Mouse (Mus musculus): Measurements from ENCODE around the gene Fmo1. TPM values are rescaled to one million over a fixed set of nuclear protein-coding genes. Genes with fewer than 3 reads are reported as not detected.
"Not testable (repeated sequence)": the region's sequence is repeated elsewhere in the genome, so short reads cannot be mapped to it uniquely, and the experiment has no call there.

The Fmo1 gene
- total RNA-seq, 2 experiments from 2014 or later, result 0.17 to 0.19 TPM

DNA sequence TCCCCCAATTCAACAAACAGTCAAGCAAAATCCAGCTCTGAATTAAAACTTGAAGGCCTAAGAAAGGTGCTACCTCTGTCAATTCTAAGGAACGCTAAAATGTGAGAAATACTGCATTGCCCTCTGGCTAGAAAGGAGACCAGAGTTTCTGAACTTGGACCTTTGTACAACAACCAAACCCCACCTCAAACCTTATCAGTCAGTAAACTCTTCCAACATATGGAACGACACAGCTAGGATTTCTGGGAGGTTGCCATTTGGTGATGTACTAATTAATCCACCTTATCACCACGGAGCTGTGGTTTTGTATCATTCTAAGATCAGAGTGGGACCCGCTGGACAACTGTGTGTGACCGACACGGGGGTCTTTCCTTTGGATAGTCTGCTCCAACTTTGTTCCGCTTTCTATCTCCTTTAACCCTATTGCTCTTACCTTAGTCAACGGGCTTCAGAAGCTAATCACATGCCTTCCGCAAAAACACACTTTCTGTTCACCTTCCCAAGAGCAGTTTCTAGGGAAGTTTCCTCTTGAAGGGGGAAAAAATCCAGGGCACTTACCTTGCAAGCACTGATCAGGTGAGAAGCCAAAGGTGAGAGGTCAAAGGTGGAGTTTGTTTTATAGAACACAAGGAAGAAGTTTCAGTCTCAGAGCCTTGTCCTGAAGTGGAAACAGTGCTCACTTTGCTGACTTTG lies 53.1 kb downstream of the Fmo1 start:
- no peak for ATAC-seq (replicated peaks; ENCODE audit: low FRiP score, poor library complexity, severe bottlenecking)

DNA sequence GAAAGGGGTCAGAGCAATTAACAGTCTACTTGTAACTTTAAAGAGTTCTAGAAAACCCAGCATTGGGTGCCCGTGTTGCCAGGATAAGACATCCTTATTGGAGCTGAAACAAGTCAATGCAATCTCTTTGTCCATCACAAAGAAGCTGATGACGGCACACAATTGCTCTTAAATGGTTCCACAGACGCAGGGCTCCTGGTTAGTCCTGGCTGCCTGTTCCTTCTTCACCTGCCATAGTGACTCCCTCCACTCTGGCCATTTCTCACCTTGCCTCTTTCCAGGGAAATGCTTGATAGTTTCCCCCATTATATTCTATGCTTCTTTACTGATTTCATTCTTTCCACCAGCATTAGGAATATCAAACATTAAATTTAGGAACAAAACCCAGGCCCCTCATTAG lies 57.9 kb downstream of the Fmo1 start:
- no peak for ATAC-seq (replicated peaks; ENCODE audit: low FRiP score, poor library complexity, severe bottlenecking)

DNA sequence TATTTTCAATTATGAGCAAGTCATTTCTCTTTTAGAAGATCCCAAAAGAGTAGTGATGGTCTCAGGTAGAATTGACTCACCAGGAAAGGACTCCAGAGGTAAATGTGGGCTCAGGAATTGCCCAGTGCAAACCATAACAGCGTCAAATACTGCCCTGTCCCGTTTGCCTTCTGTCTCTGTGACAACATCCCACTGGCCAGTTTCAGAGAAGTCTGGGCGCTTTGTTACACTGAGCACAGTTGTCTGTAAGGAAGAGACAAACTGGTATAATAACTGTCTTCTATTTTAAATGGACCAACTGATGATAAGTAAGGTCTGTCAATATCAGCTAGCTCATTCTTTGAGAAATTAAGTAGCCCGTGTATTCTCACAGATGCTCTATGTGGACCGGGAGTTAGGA lies 59.0 kb downstream of the Fmo1 start:
- ATAC-seq (replicated peaks; ENCODE audit: low FRiP score, poor library complexity, severe bottlenecking), result no peak

DNA sequence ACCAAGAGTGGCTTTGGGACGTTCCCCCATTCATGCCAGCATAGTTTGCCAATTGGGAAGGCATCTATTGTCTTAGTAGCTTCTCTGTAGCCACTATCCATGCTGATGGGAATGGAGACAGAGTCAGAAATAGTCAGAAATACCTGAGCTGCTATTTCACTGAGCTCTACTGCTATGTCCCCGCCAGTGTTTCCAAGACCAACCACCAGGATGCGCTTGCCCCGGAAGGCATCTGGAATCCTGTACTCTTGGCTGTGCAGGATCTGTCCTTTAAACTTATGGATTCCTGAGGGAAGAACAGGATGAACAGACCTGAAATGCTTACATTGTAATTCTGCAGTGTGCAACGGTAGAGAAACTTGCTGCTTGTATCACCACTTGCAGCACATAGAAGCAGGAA lies 61.4 kb downstream of the Fmo1 start:
- ATAC-seq (replicated peaks; ENCODE audit: low FRiP score, poor library complexity, severe bottlenecking), result no peak

DNA sequence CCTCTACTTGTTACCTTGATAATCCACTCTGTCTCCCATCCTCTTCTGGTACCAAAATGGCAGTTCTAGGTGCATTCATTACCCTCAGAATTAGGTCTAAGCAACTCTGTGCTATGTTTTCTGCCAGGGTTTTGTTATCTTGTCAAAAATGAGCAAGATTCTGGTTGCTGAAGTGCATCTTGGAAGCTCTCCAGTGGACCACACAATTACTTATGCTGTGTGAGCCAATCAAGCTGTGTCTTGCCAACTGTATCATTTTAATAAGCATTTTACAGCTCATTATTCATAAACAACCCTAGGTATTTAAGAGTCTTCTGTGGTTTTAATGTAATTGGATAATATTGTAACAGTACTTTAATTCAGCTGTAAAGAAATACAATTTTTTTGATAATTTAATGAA lies 70.0 kb downstream of the Fmo1 start:
- no peak for ATAC-seq (replicated peaks; ENCODE audit: low FRiP score, poor library complexity, severe bottlenecking)

DNA sequence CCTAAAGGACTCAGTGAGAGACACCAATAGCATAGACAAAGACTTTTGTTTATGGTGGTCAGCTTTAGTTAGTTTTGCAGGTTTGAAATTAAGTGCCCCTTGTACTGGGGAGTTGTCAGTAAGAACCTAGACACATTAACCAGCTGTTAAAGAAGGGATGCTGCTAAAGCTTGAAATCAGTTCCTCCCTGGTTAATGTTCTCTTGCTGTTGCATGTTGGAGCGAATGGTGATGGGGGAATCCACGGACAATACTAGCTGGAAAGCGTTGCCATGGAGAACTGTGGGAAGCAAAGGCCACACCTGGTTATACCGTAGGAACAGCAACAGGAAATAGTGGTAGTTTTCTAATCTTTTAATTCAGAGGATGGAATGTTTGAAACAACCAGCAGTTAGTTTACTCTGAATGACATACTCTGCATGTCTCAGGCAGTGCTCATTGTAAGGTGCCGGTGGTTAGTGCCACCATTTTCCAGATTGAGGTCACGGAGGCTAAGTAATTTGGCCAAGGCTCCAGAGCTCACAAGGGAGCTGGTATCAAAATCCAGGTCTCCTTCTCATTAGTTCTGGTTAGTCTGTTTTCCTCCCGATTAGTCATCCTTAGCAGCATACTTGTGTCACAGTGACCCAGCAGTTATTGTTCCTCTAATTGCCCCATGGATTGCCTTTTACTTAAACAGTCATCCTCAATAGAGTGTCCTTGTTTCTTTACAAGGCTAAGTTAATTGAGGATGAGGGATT lies 73.9 kb downstream of the Fmo1 start:
- no peak for ATAC-seq (replicated peaks; ENCODE audit: low FRiP score, poor library complexity, severe bottlenecking)

DNA sequence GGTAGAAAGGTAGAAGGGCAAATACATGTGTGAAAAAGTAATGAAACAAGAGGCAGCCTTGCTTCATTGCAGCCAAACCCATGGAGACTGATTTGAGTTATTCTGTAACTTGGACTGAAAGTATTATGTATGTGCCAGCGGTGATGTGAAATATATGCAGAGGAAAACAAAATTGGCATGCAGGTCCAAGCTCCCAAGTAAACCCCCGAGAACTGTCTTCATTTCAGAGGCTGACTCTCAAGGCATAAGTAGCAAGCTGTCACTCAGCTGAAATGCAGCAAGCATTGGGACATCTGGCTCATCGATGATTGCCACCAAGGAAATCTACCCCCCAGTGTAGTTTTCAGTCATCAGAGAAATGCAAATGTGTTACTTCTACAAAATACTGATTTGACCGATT lies 81.2 kb downstream of the Fmo1 start:
- no peak for ATAC-seq (replicated peaks; ENCODE audit: low FRiP score, poor library complexity, severe bottlenecking)

DNA sequence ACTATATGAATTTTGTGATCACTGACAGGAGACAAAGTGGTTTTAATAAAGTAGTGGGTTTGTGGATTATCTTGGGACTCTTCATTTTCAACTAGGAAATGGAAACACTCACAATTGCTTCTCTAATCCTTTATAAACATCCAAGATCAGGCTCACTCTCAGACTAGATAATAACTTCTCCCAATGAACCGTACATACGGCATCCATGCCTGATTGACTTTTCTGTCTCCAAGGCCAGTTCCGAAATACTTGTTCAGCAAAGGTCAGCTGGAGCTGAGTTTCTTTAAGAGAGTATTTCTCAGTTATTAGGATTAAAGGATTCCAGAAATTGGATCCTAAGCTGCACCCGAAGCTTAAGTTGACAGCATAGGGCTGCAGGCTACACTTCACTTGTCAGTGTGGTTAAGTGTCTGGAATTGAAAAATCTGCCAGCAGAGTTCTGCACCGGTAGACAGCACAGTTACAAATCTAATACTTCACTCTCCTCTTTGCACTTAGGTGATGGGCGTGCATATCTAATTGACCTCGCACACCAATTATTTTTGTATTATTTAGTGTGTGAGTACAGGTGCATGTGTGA lies 82.7 kb downstream of the Fmo1 start:
- no peak for ATAC-seq (replicated peaks; ENCODE audit: low FRiP score, poor library complexity, severe bottlenecking)

DNA sequence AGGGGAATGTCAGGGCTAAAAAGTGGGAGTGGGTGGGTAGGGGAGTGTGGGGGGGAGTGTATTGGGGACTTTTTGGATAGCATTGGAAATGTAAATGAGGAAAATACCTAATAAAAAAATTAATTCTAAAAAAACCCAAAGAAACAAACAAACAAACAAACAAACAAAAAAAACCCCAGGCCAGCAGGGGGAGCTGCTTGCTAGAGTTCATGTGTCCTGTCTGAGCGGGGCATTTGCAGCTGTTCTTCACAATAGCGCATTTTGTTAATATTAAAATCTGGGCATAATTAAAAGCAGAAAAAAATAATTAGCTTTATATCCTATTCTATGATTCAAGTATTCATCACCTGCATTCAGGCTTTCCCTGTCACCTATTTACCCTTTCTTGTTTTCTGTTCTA lies 85.4 kb downstream of the Fmo1 start:
- ATAC-seq (replicated peaks; ENCODE audit: low FRiP score, poor library complexity, severe bottlenecking), result not testable (repeated sequence)

Other genes with a start within 250 kb of the Fmo1 start
- gene Myoc, start 227.5 kb downstream of the Fmo1 start, total RNA-seq (2015; ENCODE audit: low replicate concordance), result not detected in 2 replicates
- not detected in 2 replicates for gene Myoc, start 227.5 kb downstream of the Fmo1 start, total RNA-seq (2017; ENCODE audit: low replicate concordance)
- gene Myocos, start 208.4 kb downstream of the Fmo1 start, total RNA-seq (2015; ENCODE audit: low replicate concordance), result not detected in 2 replicates
- gene Myocos, start 208.4 kb downstream of the Fmo1 start, total RNA-seq (2017; ENCODE audit: low replicate concordance), result not detected in 2 replicates
- gene Prrc2c, start 126.1 kb downstream of the Fmo1 start, total RNA-seq (2015; ENCODE audit: low replicate concordance), result 54.2 and 78.2 TPM in 2 replicates
- gene Prrc2c, start 126.1 kb downstream of the Fmo1 start, total RNA-seq (2017; ENCODE audit: low replicate concordance), result 52.7 and 55.0 TPM in 2 replicates
- gene Fmo4, start 52.6 kb downstream of the Fmo1 start, total RNA-seq (2015; ENCODE audit: low replicate concordance), result not detected in 2 replicates
- gene Fmo4, start 52.6 kb downstream of the Fmo1 start, total RNA-seq (2017; ENCODE audit: low replicate concordance), result not detected in 2 replicates
- not detected in 2 replicates for gene Fmo2, start 32.1 kb upstream of the Fmo1 start, total RNA-seq (2015; ENCODE audit: low replicate concordance)
- gene Fmo2, start 32.1 kb upstream of the Fmo1 start, total RNA-seq (2017; ENCODE audit: low replicate concordance), result not detected in 2 replicates
- gene Fmo6, start 70.9 kb upstream of the Fmo1 start, total RNA-seq (2015; ENCODE audit: low replicate concordance), result not detected in 2 replicates
- gene Fmo6, start 70.9 kb upstream of the Fmo1 start, total RNA-seq (2017; ENCODE audit: low replicate concordance), result not detected in 2 replicates
- gene Fmo3, start 117.9 kb upstream of the Fmo1 start, total RNA-seq (2015; ENCODE audit: low replicate concordance), result not detected in 2 replicates
- not detected in 2 replicates for gene Fmo3, start 117.9 kb upstream of the Fmo1 start, total RNA-seq (2017; ENCODE audit: low replicate concordance)
- not detected in 2 replicates for gene Mroh9, start 219.1 kb upstream of the Fmo1 start, total RNA-seq (2015; ENCODE audit: low replicate concordance)
- not detected in 2 replicates for gene Mroh9, start 219.1 kb upstream of the Fmo1 start, total RNA-seq (2017; ENCODE audit: low replicate concordance)